Mouse (Mus musculus): ENCODE measurements around the gene Adap1. TPM values are rescaled to one million over a fixed set of nuclear protein-coding genes. Genes with fewer than 3 reads are reported as not detected.

The Adap1 gene
- total and polyA plus RNA-seq, 2 experiments from 2014 or later, result 0.53 to 1.00 TPM

GRCm38 (mm10) chr5:139371118-139371517 lies 45.7 kb upstream of the Adap1 start:
- DNase-seq (ENCODE audit: low spot score) (no peak), ATAC-seq (ENCODE audit: insufficient read depth, low read depth) (no peak)
- Histone ChIP-seq H3K9me3 (replicated peaks; ENCODE audit: control insufficient read depth, low read length) (no peaks in the 10 kb centered on the region), H3K4me3 (ENCODE audit: low read depth, low read length) (peak overlapping the region; percentile 65; the same call in 1 of the 2 replicates), H3K4me1 (ENCODE audit: control insufficient read depth, insufficient read depth) (peaks cover 28% of the 10 kb centered on the region), H3K27ac (ENCODE audit: low read depth) (peak overlapping the region; percentile 93; the same call in 1 of the 2 replicates), H3K4me2 (ENCODE audit: low read depth, low read length) (peak overlapping the region; percentile 89), H3K9ac (replicated peaks; ENCODE audit: low read depth, low read length) (peak overlapping the region; percentile 91), H3K36me3 (replicated peaks; ENCODE audit: control insufficient read depth, insufficient read depth, low read length) (no peaks in the 10 kb centered on the region), H3K27me3 (ENCODE audit: control insufficient read depth, insufficient read depth, low read length) (no peaks in the 10 kb centered on the region)
- TF ChIP-seq EP300 (IDR thresholded peaks at IDR 0.05; ENCODE audit: low read depth) (no peak), CTCF (IDR thresholded peaks at IDR 0.05; ENCODE audit: low read depth) (no peak)
- WGBS, result 65% methylated on average over 5 of the region's 5 CpGs

- no peak for ATAC-seq (ENCODE audit: insufficient read depth, low read depth)
- Histone ChIP-seq H3K9me3 (replicated peaks; ENCODE audit: control insufficient read depth, low read length) (no peaks in the 10 kb centered on the region), H3K4me1 (ENCODE audit: control insufficient read depth, insufficient read depth) (peaks cover 22% of the 10 kb centered on the region), H3K27ac (ENCODE audit: low read depth) (no peak overlapping the region), H3K9ac (replicated peaks; ENCODE audit: low read depth, low read length) (no peak overlapping the region), H3K4me3 (ENCODE audit: low read depth, low read length) (no peak overlapping the region), H3K27me3 (ENCODE audit: control insufficient read depth, insufficient read depth, low read length) (no peaks in the 10 kb centered on the region), H3K36me3 (replicated peaks; ENCODE audit: control insufficient read depth, insufficient read depth, low read length) (no peaks in the 10 kb centered on the region), H3K4me2 (ENCODE audit: low read depth, low read length) (no peak overlapping the region)
- DNase-seq (ENCODE audit: low spot score), result no peak
- WGBS, result 73% methylated on average over 6 of the region's 6 CpGs
- TF ChIP-seq EP300 (IDR thresholded peaks at IDR 0.05; ENCODE audit: low read depth) (no peak), CTCF (IDR thresholded peaks at IDR 0.05; ENCODE audit: low read depth) (no peak)
Observed at GRCm38 (mm10) chr5:139370336-139370735, 44.9 kb upstream of the Adap1 start.

DNA sequence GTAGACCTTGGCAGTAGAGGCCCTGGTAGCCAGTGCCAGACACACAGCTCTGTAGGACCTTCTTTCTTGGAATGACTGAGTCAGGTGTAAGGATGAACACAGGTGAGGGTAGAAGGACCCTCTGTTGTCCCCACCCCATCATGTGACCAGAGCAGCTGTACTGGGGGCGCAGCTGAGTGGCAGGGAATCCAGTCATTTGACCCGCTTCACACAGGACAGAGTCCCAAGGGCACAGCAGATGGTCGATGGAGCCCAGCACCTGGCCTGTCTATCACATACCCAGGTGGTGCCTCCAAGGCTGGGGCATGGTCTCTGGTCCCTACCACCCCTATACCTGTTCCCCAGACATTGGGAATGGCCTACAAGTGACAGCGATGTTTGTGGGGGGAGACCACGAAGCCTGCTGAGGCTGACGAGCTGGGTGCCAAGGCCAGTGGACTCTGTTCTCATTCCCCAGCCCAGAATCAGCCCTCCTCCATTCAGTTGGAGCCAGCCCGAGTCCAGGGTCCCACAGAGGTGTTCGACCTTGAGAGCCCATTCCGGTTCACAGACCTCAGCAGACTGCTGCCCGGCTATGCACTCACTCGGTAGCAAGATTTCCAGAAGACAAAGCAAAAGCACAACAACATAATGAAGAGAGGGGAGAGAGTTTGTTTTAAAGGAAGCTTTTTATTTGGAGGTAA lies 43.4 kb upstream of the Adap1 start:
- Histone ChIP-seq H3K27ac (ENCODE audit: low read depth) (no peak overlapping the region), H3K9ac (replicated peaks; ENCODE audit: low read depth, low read length) (no peak overlapping the region), H3K9me3 (replicated peaks; ENCODE audit: control insufficient read depth, low read length) (no peaks in the 10 kb centered on the region), H3K4me3 (ENCODE audit: low read depth, low read length) (no peak overlapping the region), H3K36me3 (replicated peaks; ENCODE audit: control insufficient read depth, insufficient read depth, low read length) (no peaks in the 10 kb centered on the region), H3K27me3 (ENCODE audit: control insufficient read depth, insufficient read depth, low read length) (no peaks in the 10 kb centered on the region), H3K4me1 (ENCODE audit: control insufficient read depth, insufficient read depth) (peaks cover 28% of the 10 kb centered on the region), H3K4me2 (ENCODE audit: low read depth, low read length) (no peak overlapping the region)
- no peak for ATAC-seq (ENCODE audit: insufficient read depth, low read depth)
- DNase-seq (ENCODE audit: low spot score), result no peak
- TF ChIP-seq EP300 (IDR thresholded peaks at IDR 0.05; ENCODE audit: low read depth) (no peak), CTCF (IDR thresholded peaks at IDR 0.05; ENCODE audit: low read depth) (no peak)
- 78% methylated on average over 11 of the region's 11 CpGs for WGBS

DNA sequence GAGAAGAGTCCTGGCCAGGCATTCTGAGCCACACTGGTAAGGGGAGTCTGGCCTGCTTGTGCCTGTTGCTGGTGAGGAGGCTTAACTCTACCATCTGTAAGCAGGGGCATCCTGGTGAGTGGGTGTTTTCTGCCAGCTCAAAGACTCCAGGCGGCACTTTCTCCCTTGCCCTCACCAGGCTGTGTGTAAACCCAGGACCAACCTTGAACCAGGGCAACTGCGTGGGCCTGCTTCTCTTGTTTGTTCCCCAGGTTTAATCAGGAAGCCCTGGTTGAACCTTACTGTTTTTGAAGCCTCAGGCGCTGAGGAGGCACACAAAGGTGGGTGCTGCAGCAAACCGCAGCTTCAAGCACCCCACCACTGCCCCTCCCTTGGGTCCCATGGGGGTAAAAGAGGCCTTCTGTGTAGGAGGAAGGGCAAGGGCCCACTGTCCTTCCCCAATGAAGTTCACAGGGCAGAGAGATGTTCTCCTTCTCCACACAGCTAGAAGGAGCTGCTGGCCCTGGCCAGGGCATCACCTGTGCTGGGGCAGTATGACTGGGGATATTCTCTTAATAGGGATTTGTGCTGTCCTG lies 42.5 kb upstream of the Adap1 start:
- H3K27me3 ChIP-seq (ENCODE audit: control insufficient read depth, insufficient read depth, low read length), result no peaks in the 10 kb centered on the region
- no peak overlapping the region for H3K4me3 ChIP-seq (ENCODE audit: low read depth, low read length)
- H3K4me1 ChIP-seq (ENCODE audit: control insufficient read depth, insufficient read depth), result peaks cover 26% of the 10 kb centered on the region
- no peak overlapping the region for H3K9ac ChIP-seq (replicated peaks; ENCODE audit: low read depth, low read length)
- ATAC-seq (ENCODE audit: insufficient read depth, low read depth), result no peak
- H3K9me3 ChIP-seq (replicated peaks; ENCODE audit: control insufficient read depth, low read length), result no peaks in the 10 kb centered on the region
- TF ChIP-seq EP300 (IDR thresholded peaks at IDR 0.05; ENCODE audit: low read depth) (no peak), CTCF (IDR thresholded peaks at IDR 0.05; ENCODE audit: low read depth) (no peak)
- no peak overlapping the region for H3K4me2 ChIP-seq (ENCODE audit: low read depth, low read length)
- DNase-seq (ENCODE audit: low spot score), result no peak
- 84% methylated on average over 4 of the region's 4 CpGs for WGBS
- no peak overlapping the region for H3K27ac ChIP-seq (ENCODE audit: low read depth)
- H3K36me3 ChIP-seq (replicated peaks; ENCODE audit: control insufficient read depth, insufficient read depth, low read length), result no peaks in the 10 kb centered on the region

DNA sequence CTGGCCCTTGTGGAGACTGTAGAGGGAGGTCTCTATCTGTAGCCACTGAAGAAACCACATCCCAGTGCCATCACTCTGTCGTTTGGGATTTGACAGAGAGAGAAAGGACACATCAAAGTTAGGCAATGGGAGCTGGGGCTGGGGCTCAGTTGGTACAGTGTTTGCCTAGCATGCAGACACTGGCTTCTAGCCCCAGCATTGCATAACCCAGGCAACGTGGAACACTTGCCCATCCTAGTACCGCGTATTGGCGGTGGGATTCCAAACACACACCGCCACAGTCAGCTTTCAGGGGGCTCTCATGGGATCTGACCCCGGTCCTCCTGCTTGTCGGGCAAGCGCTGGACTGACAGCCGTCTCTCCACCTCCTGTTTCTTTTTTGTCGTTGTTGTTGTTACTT lies 41.1 kb upstream of the Adap1 start:
- Histone ChIP-seq H3K4me3 (ENCODE audit: low read depth, low read length) (no peak overlapping the region), H3K9ac (replicated peaks; ENCODE audit: low read depth, low read length) (no peak overlapping the region), H3K27ac (ENCODE audit: low read depth) (no peak overlapping the region), H3K4me2 (ENCODE audit: low read depth, low read length) (no peak overlapping the region), H3K4me1 (ENCODE audit: control insufficient read depth, insufficient read depth) (peaks cover 15% of the 10 kb centered on the region), H3K36me3 (replicated peaks; ENCODE audit: control insufficient read depth, insufficient read depth, low read length) (no peaks in the 10 kb centered on the region), H3K27me3 (ENCODE audit: control insufficient read depth, insufficient read depth, low read length) (no peaks in the 10 kb centered on the region), H3K9me3 (replicated peaks; ENCODE audit: control insufficient read depth, low read length) (no peaks in the 10 kb centered on the region)
- no peak for TF ChIP-seq CTCF (IDR thresholded peaks at IDR 0.05; ENCODE audit: low read depth)
- no peak for TF ChIP-seq EP300 (IDR thresholded peaks at IDR 0.05; ENCODE audit: low read depth)
- no peak for ATAC-seq (ENCODE audit: insufficient read depth, low read depth)
- 78% methylated on average over 11 of the region's 11 CpGs for WGBS
- DNase-seq (ENCODE audit: low spot score), result no peak
